Mouse (Mus musculus): ENCODE data around the gene Gm49320. TPM values are rescaled to one million over a fixed set of nuclear protein-coding genes. Genes with fewer than 3 reads are reported as not detected.

Gene Gm49320
- polyA plus RNA-seq (2017; shearing (Covaris generic)): 0.96 TPM

GRCm38 (mm10) chr8:4238434-4239192, at the start of gene Gm49320, which contains the start of gene Map2k7:
Gene Gm49320 (plus strand): TSS chr8:4238865.
Gene Map2k7 (plus strand): TSS chr8:4238740.

GRCm38 (mm10) chr8:4216791-4217621, 21.7 kb upstream of the Gm49320 start, which contains the start of gene Prr36:
Gene Prr36 (minus strand): TSS chr8:4217459.

GRCm38 (mm10) chr8:4226739-4227347, 11.8 kb upstream of the Gm49320 start, which contains the start of gene Lrrc8e:
Gene Lrrc8e (plus strand): TSS chr8:4226827.

GRCm38 (mm10) chr8:4247951-4248540, 9.4 kb downstream of the Gm49320 start, which contains the start of gene Tgfbr3l:
Gene Tgfbr3l (plus strand): TSS chr8:4248214.

GRCm38 (mm10) chr8:4252934-4253841, 14.5 kb downstream of the Gm49320 start, which contains the start of gene Snapc2:
Gene Snapc2 (plus strand): TSS chr8:4253080.

GRCm38 (mm10) chr8:4259125-4259804, 20.6 kb downstream of the Gm49320 start, which contains the start of gene Ctxn1:
Gene Ctxn1 (minus strand): TSS chr8:4259274.

GRCm38 (mm10) chr8:4275275-4276110, 36.8 kb downstream of the Gm49320 start, which contains the start of gene Timm44:
Gene Timm44 (minus strand): TSS chr8:4275913.

Other genes starting within 250 kb of the Gm49320 start
- gene Cd209f, start 133.0 kb upstream of the Gm49320 start, polyA plus RNA-seq (2017; shearing (Covaris generic)): not detected
- gene Cd209g, start 104.8 kb upstream of the Gm49320 start, polyA plus RNA-seq (2017; shearing (Covaris generic)): 0.05 TPM
- 18.2 TPM for gene Evi5l, start 72.3 kb upstream of the Gm49320 start, polyA plus RNA-seq (2017; shearing (Covaris generic))
- gene Prr36, start 21.4 kb upstream of the Gm49320 start, polyA plus RNA-seq (2017; shearing (Covaris generic)): 0.10 TPM
- 0.16 TPM for gene Lrrc8e, start 12.0 kb upstream of the Gm49320 start, polyA plus RNA-seq (2017; shearing (Covaris generic))
- 72.7 TPM for gene Map2k7, start 125 bp upstream of the Gm49320 start, polyA plus RNA-seq (2017; shearing (Covaris generic))
- 14.3 TPM for gene Tgfbr3l, start 9.3 kb downstream of the Gm49320 start, polyA plus RNA-seq (2017; shearing (Covaris generic))
- gene Snapc2, start 14.2 kb downstream of the Gm49320 start, polyA plus RNA-seq (2017; shearing (Covaris generic)): 33.5 TPM
- 0.44 TPM for gene Ctxn1, start 20.4 kb downstream of the Gm49320 start, polyA plus RNA-seq (2017; shearing (Covaris generic))
- gene Timm44, start 37.0 kb downstream of the Gm49320 start, polyA plus RNA-seq (2017; shearing (Covaris generic)): 60.4 TPM
- 17.5 TPM for gene Ccl25, start 86.3 kb downstream of the Gm49320 start, polyA plus RNA-seq (2017; shearing (Covaris generic))
- 205 TPM for gene Elavl1, start 86.5 kb downstream of the Gm49320 start, polyA plus RNA-seq (2017; shearing (Covaris generic))

All from CD4-positive, CD25-positive, alpha-beta regulatory T cell (primary cell).